ENCODE assay signal across 26 mouse cellular contexts in genomic region chr16:70733016-70733415, GRCm38 (mm10).
"Had no signal": no experiment of that assay in that cellular context is flagged by ENCODE, and none has a peak within 500 bp of the region (broad histone marks: within the 10 kb centered on the region; RNA-seq: fewer than 3 reads in every experiment).

No protein-coding gene starts in this region.

- ATAC-seq: hindbrain, embryonic 16.5 days; inflammation-experienced regulatory T-cells, adult 6 months; intestine, embryonic 15.5 days; intestine, postnatal 0 days had no signal

- H3K4me1 ChIP-seq: heart, embryonic 13.5 days; heart, embryonic 15.5 days; hindbrain, embryonic 10.5 days; hindbrain, embryonic 12.5 days; intestine, embryonic 15.5 days; limb, embryonic 10.5 days; limb, embryonic 12.5 days had no signal

- H3K27ac ChIP-seq: gastrocnemius, adult 2 months; heart, adult 2 months; heart, embryonic 13.5 days; heart, embryonic 15.5 days; hindbrain, embryonic 10.5 days; hindbrain, embryonic 12.5 days; hindbrain, embryonic 14.5 days; intestine, embryonic 15.5 days; layer of hippocampus, adult 2 months; left cerebral cortex, adult 2 months; limb, embryonic 10.5 days; limb, embryonic 12.5 days had no signal

- H3K9me3 ChIP-seq: heart, embryonic 13.5 days; heart, embryonic 15.5 days; hindbrain, embryonic 10.5 days; hindbrain, embryonic 12.5 days; intestine, embryonic 15.5 days; limb, embryonic 10.5 days; limb, embryonic 12.5 days had no signal

- H3K9ac ChIP-seq: heart, embryonic 13.5 days; heart, embryonic 15.5 days; hindbrain, embryonic 12.5 days; hindbrain, embryonic 14.5 days; intestine, embryonic 15.5 days; limb, embryonic 12.5 days had no signal

- H3K27me3 ChIP-seq: heart, embryonic 13.5 days; heart, embryonic 15.5 days; hindbrain, embryonic 12.5 days; intestine, embryonic 15.5 days; limb, embryonic 12.5 days had no signal

- DNase-seq: gastrocnemius, adult 2 months; gastrocnemius, postnatal 10 days; gastrocnemius, postnatal 25 days; heart, adult 11 months; heart, adult 2 months; heart, postnatal 14 days; heart, postnatal 36 days; kidney, adult 18-20 months; kidney, adult 8-10 months; kidney, postnatal 10 days; kidney, postnatal 25 days; kidney, postnatal 4 days; liver had no signal

- H3K4me3 ChIP-seq: gastrocnemius, adult 2 months; heart, adult 2 months; heart, embryonic 13.5 days; heart, embryonic 15.5 days; hindbrain, embryonic 10.5 days; hindbrain, embryonic 12.5 days; intestine, embryonic 15.5 days; layer of hippocampus, adult 2 months; left cerebral cortex, adult 2 months; limb, embryonic 10.5 days; limb, embryonic 12.5 days had no signal

- H3K36me3 ChIP-seq: heart, embryonic 13.5 days; heart, embryonic 15.5 days; hindbrain, embryonic 10.5 days; hindbrain, embryonic 12.5 days; intestine, embryonic 15.5 days; limb, embryonic 10.5 days; limb, embryonic 12.5 days had no signal
